ENCODE assay signal across 9 mouse cellular contexts in the genomic region with DNA sequence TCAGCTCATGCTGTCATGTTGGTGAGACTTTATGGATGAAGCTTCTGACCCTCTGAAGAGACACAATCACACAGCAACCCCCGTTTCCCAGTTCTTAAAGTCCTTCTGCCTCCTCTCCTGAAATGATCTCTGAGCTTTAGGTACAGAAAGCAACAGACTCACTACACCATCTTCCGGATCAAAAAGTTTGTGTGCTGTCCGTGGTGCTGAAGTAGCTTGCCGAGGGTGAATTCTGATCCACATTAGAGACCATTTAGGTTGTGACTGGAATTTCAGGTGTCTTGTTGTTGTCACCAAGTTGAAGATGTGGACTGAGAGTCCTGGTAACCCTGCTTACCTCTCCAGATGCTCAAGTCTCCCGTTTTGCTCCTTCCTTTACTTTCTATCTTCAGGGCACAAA.
DNase-seq lines count a peak whose midpoint lies in the region; ATAC-seq lines count a peak whose summit lies in the region.
"Had no signal": no experiment of that assay in that cellular context is flagged by ENCODE, and none has a peak within 500 bp of the region (broad histone marks: within the 10 kb centered on the region; RNA-seq: fewer than 3 reads in every experiment).

No protein-coding gene starts in this region.

- no peak for ATAC-seq in neural tube, embryonic 15.5 days (ENCODE audit: low FRiP score)
- no peak for ATAC-seq in embryonic facial prominence, embryonic 14.5 days (ENCODE audit: low read depth)

- no peaks in the 10 kb centered on the region for H3K36me3 ChIP-seq in neural tube, embryonic 15.5 days
- no peaks in the 10 kb centered on the region for H3K36me3 ChIP-seq in embryonic facial prominence, embryonic 14.5 days (ENCODE audit: control insufficient read depth, insufficient read depth, low read length)

- 42% methylated on average over 5 of the region's 5 CpGs for WGBS in neural tube, embryonic 15.5 days
- 35% methylated on average over 5 of the region's 5 CpGs for WGBS in embryonic facial prominence, embryonic 14.5 days

- H3K27me3 ChIP-seq in neural tube, embryonic 15.5 days (replicated peaks): no peaks in the 10 kb centered on the region
- H3K27me3 ChIP-seq in embryonic facial prominence, embryonic 14.5 days (replicated peaks; ENCODE audit: control insufficient read depth, insufficient read depth, low read length): no peaks in the 10 kb centered on the region

- DNase-seq in gastrocnemius, postnatal 10 days: peak; percentile 16
- no peak for DNase-seq in gastrocnemius, postnatal 36 days
- peak; percentile 29 for DNase-seq in neural tube, embryonic 10.5 days (ENCODE audit: extremely low spot score, low spot score)
- DNase-seq in embryonic facial prominence, embryonic 14.5 days (ENCODE audit: low spot score): peak; percentile 49
- peak; percentile 34 for DNase-seq in retina, postnatal 1 day
- DNase-seq in frontal cortex, adult 2 months (ENCODE audit: extremely low spot score in 1 of 2, low spot score in 1 of 2): no peak
- no peak for DNase-seq in cerebellum, adult 11-12 months

- H3K9ac ChIP-seq in neural tube, embryonic 15.5 days (replicated peaks): no peak overlapping the region
- no peak overlapping the region for H3K9ac ChIP-seq in embryonic facial prominence, embryonic 14.5 days (ENCODE audit: low read depth, low read length)

- no peak overlapping the region for H3K27ac ChIP-seq in neural tube, embryonic 15.5 days (replicated peaks)
- H3K27ac ChIP-seq in embryonic facial prominence, embryonic 14.5 days (replicated peaks; ENCODE audit: low read depth, low read length): no peak overlapping the region

- intact Hi-C loops in gastrocnemius, postnatal 36 days (cut with DNase I): no loop called here

- no peak overlapping the region for H3K4me2 ChIP-seq in neural tube, embryonic 15.5 days
- no peak overlapping the region for H3K4me2 ChIP-seq in embryonic facial prominence, embryonic 14.5 days (ENCODE audit: low read depth, low read length)

- no peaks in the 10 kb centered on the region for H3K4me1 ChIP-seq in neural tube, embryonic 15.5 days
- H3K4me1 ChIP-seq in embryonic facial prominence, embryonic 14.5 days (ENCODE audit: control insufficient read depth, insufficient read depth, low read length): no peaks in the 10 kb centered on the region

- no peaks in the 10 kb centered on the region for H3K9me3 ChIP-seq in neural tube, embryonic 15.5 days (replicated peaks)
- no peaks in the 10 kb centered on the region for H3K9me3 ChIP-seq in embryonic facial prominence, embryonic 14.5 days (ENCODE audit: control insufficient read depth, low read length)

- no peak overlapping the region for H3K4me3 ChIP-seq in neural tube, embryonic 15.5 days (replicated peaks)
- no peak overlapping the region for H3K4me3 ChIP-seq in embryonic facial prominence, embryonic 14.5 days (ENCODE audit: low read depth, low read length)
- H3K4me3 ChIP-seq: erythroblast, embryonic 14.5 days had no signal

Comparison
In these comparisons a context has a peak if more than half of its experiments do, and no peak if none do; other contexts are left out.
1. DNase-seq: peak in gastrocnemius, postnatal 10 days (single experiment), neural tube, embryonic 10.5 days (single experiment), embryonic facial prominence, embryonic 14.5 days (single experiment) and retina, postnatal 1 day (single experiment); none in gastrocnemius, postnatal 36 days (0 of 2), frontal cortex, adult 2 months (0 of 2) and cerebellum, adult 11-12 months (single experiment).